Mouse (Mus musculus): Measurements from ENCODE around the gene Zbtb37. TPM values are rescaled to one million over a fixed set of nuclear protein-coding genes. Genes with fewer than 3 reads are reported as not detected.

Gene Zbtb37
- polyA plus RNA-seq, 3 experiments from 2014 or later: 6.0 to 8.8 (median 7.1) TPM

DNA sequence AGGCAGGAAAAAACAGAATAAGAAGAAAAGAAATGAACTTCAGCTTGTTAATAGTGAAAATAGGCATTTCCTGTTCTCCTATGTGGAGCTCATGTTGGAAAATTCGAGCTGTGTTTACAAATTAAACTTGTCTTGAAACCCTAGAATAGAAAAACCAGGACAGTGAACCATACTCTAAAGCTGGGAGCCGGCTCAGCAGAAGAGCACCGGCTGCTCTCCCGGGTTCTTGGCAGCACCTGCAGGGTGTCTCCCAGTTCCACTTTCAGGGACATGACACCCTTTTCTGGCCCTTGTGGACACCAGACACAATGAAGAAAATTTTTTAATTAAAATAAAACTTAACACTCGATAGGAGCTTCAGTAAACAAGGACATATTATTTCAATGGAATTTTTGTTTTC, 66.0 kb downstream of the Zbtb37 start:
- no peak for ATAC-seq

DNA sequence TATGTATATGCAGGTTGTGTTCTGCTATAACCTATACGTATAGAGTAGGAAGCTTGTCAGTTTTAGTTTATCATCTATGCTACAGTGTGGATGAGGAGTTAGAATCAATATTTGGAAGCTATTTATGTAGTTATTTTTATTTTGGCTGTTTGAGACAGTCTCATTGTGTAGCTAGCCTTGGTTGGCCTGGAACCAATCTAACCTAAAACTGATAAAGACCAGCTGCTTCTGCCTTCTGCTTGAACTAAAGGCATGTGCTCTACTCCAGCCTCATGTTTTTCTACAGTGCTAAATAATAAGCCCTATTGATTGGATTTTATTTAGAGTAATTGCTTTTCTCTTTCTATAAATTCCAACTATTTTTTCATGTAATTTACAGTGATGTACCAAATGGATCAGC, 67.4 kb downstream of the Zbtb37 start:
- no peak for ATAC-seq

- ATAC-seq: no peak
Observed at GRCm38 (mm10) chr1:160963199-160963598, 71.5 kb downstream of the Zbtb37 start.

Other genes with a start within 250 kb of the Zbtb37 start
- gene Rabgap1l, start 241.6 kb downstream of the Zbtb37 start, polyA plus RNA-seq (2017; shearing (Covaris generic)): 100 to 1,000 TPM; 237 to 400 (median 301) TPM
- gene Rc3h1, start 128.4 kb downstream of the Zbtb37 start, polyA plus RNA-seq (2017; shearing (Covaris generic)): 10 to 100 TPM; 11.8 to 13.2 (median 12.3) TPM
- gene Serpinc1, start 56.3 kb downstream of the Zbtb37 start, polyA plus RNA-seq (2017; shearing (Covaris generic)): 10 to 100 TPM in 1 of 3 experiments, 1 to 10 TPM in 2; 5.1 to 13.6 (median 9.2) TPM
- gene Dars2, start 35.8 kb upstream of the Zbtb37 start, polyA plus RNA-seq (2017; shearing (Covaris generic)): 10 to 100 TPM; 15.0 to 27.5 (median 16.3) TPM
- gene Cenpl, start 35.9 kb upstream of the Zbtb37 start, polyA plus RNA-seq (2017; shearing (Covaris generic)): 10 to 100 TPM; 15.8 to 44.5 (median 19.1) TPM
- 10 to 100 TPM; 27.7 to 38.6 (median 30.0) TPM for gene Klhl20, start 96.7 kb upstream of the Zbtb37 start, polyA plus RNA-seq (2017; shearing (Covaris generic))
- gene Ankrd45, start 107.8 kb upstream of the Zbtb37 start, polyA plus RNA-seq (2017; shearing (Covaris generic)): not detected
- gene Tex50, start 124.5 kb upstream of the Zbtb37 start, polyA plus RNA-seq (2017; shearing (Covaris generic)): not detected
- gene Prdx6, start 216.4 kb upstream of the Zbtb37 start, polyA plus RNA-seq (2017; shearing (Covaris generic)): 100 to 1,000 TPM; 249 to 347 (median 317) TPM